Mouse (Mus musculus) cortical plate, adult 2 months (tissue): Measurements from ENCODE around the gene Pygm.

ENCODE experiments used
- CTCF ChIP-seq: fragments of 200-500 bp; IDR thresholded peaks from 2 replicates; pipeline ENCODE4 v1.5.1; 2011; ENCODE audit warnings: mild to moderate bottlenecking, control low read depth, low read length; ENCODE audit not compliant: insufficient read depth; ENCODE audit errors: extremely low read depth
- POLR2A ChIP-seq: fragments of 200-500 bp; IDR thresholded peaks from 2 replicates; pipeline ENCODE4 v1.6.1; 2011; ENCODE audit warnings: mild to moderate bottlenecking, low read length, control low read depth; ENCODE audit not compliant: insufficient read depth; ENCODE audit errors: extremely low read depth

DNA sequence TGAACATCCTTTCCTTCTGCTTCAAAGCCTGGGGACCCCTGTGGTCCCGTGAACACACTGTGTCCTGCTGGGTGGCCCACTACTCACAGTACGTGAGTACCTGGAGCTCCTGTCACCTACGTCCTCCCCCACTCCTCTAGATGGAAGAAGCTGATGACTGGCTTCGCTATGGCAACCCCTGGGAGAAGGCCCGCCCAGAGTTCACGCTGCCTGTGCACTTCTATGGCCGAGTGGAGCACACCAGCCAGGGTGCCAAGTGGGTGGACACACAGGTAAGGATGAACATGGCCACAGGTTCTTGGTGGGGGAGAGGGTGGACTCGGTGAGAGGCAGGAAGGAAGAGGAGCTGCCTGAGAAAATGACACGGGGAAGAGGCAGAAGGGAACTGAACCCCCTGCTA lies 2.0 kb downstream of the Pygm start:
- TF ChIP-seq CTCF (no peak), POLR2A (no peak)
